Mouse (Mus musculus) T-helper 2 cell (primary cell): ENCODE data around the gene Phrf1.

Experiments used
- in situ Hi-C: fragments of 300-600 bp; cut with MboI, MseI; formaldehyde crosslinking; loops from one replicate; pipeline ENCODE4 v1.15.1; 2025; ENCODE audit warnings: high pct_unique_total_duplicates

Phrf1 gene

GRCm38 (mm10) chr7:141228279-141229067 lies at the start of gene Phrf1:
TSS of gene Phrf1 (plus strand) at chr7:141228784.
- in situ Hi-C loops = no loop called here

- in situ Hi-C loops = no loop called here
Observed at GRCm38 (mm10) chr7:141188194-141188593, 40.4 kb upstream of the Phrf1 start.

- in situ Hi-C loops = no loop called here
Observed at GRCm38 (mm10) chr7:141188733-141189132, 39.9 kb upstream of the Phrf1 start.

- in situ Hi-C loops = no loop called here
Observed at GRCm38 (mm10) chr7:141190220-141190619, 38.4 kb upstream of the Phrf1 start.

- in situ Hi-C loops = no loop called here
Observed at GRCm38 (mm10) chr7:141191036-141191435, 37.5 kb upstream of the Phrf1 start.

GRCm38 (mm10) chr7:141191796-141192685 lies 36.5 kb upstream of the Phrf1 start:
- in situ Hi-C loops = no loop called here

- in situ Hi-C loops = no loop called here
Observed at GRCm38 (mm10) chr7:141192776-141193347, 35.7 kb upstream of the Phrf1 start.

- in situ Hi-C loops = no loop called here
Observed at GRCm38 (mm10) chr7:141193348-141193856, 35.2 kb upstream of the Phrf1 start.

- in situ Hi-C loops = no loop called here
Observed at GRCm38 (mm10) chr7:141193948-141194347, 34.6 kb upstream of the Phrf1 start, which contains the start of the genes Hras and Lrrc56. TSS of gene Hras (minus strand) at chr7:141194005. TSS of gene Lrrc56 (plus strand) at chr7:141194157.

GRCm38 (mm10) chr7:141194409-141194808 lies 34.2 kb upstream of the Phrf1 start:
- in situ Hi-C loops = no loop called here

- in situ Hi-C loops = no loop called here
Observed at GRCm38 (mm10) chr7:141194830-141195229, 33.8 kb upstream of the Phrf1 start.

- in situ Hi-C loops = no loop called here
Observed at GRCm38 (mm10) chr7:141195754-141196153, 32.8 kb upstream of the Phrf1 start.

GRCm38 (mm10) chr7:141196619-141197282 lies 31.8 kb upstream of the Phrf1 start:
- in situ Hi-C loops = no loop called here

- in situ Hi-C loops = no loop called here
Observed at GRCm38 (mm10) chr7:141198121-141198520, 30.5 kb upstream of the Phrf1 start.

- in situ Hi-C loops = no loop called here
Observed at GRCm38 (mm10) chr7:141204546-141204945, 24.0 kb upstream of the Phrf1 start.

GRCm38 (mm10) chr7:141205504-141205903 lies 23.1 kb upstream of the Phrf1 start:
- in situ Hi-C loops = no loop called here

GRCm38 (mm10) chr7:141206182-141206937 lies 22.2 kb upstream of the Phrf1 start:
- in situ Hi-C loops = no loop called here

- in situ Hi-C loops = no loop called here
Observed at GRCm38 (mm10) chr7:141209526-141209925, 19.1 kb upstream of the Phrf1 start.

GRCm38 (mm10) chr7:141210137-141210536 lies 18.4 kb upstream of the Phrf1 start:
- in situ Hi-C loops = loop anchor here (5.0 kb wide), 1 partner anchor 58 kb away; no protein-coding TSS in a partner anchor

- in situ Hi-C loops = loop anchor here (5.0 kb wide), 1 partner anchor 58 kb away; no protein-coding TSS in a partner anchor
Observed at GRCm38 (mm10) chr7:141210606-141211131, 17.9 kb upstream of the Phrf1 start.
